Mouse (Mus musculus) stomach, embryonic 15.5 days (tissue): Measurements from ENCODE around the gene Pdzrn4. TPM values are rescaled to one million over a fixed set of nuclear protein-coding genes. Genes with fewer than 3 reads are reported as not detected.

ENCODE experiments used
- ATAC-seq: fragments of 200-750 bp; cut with Nextera tagmentation; 2 replicates; pipeline ENCODE4 v1.8.0; 2017; ENCODE audit warnings: low read depth, moderate number of reproducible peaks, moderate TSS enrichment; ENCODE audit not compliant: insufficient read depth, low FRiP score
- H3K27ac ChIP-seq: fragments of 300-500 bp; sonication (generic); 2 replicates; pipeline ENCODE4 v1.5.1; 2015; ENCODE audit warnings: mild to moderate bottlenecking, inconsistent platforms
- H3K27me3 ChIP-seq: fragments of 300-500 bp; sonication (generic); replicated peaks from 2 replicates; pipeline ENCODE4 v1.6.1; 2015; ENCODE audit warnings: inconsistent platforms
- H3K36me3 ChIP-seq: fragments of 300-500 bp; sonication (generic); 2 replicates; pipeline ENCODE4 v1.6.1; 2015; ENCODE audit warnings: inconsistent platforms
- H3K4me1 ChIP-seq: fragments of 300-500 bp; sonication (generic); 2 replicates; pipeline ENCODE4 v1.6.1; 2015; ENCODE audit warnings: inconsistent platforms
- H3K4me2 ChIP-seq: fragments of 300-500 bp; sonication (generic); 2 replicates; pipeline ENCODE4 v1.6.1; 2015; ENCODE audit warnings: mild to moderate bottlenecking, inconsistent platforms
- H3K4me3 ChIP-seq: fragments of 300-500 bp; sonication (generic); replicated peaks from 2 replicates; pipeline ENCODE4 v1.5.1; 2015; ENCODE audit warnings: inconsistent platforms
- H3K9ac ChIP-seq: fragments of 300-500 bp; sonication (generic); 2 replicates; pipeline ENCODE4 v1.6.1; 2015; ENCODE audit warnings: inconsistent platforms
- H3K9me3 ChIP-seq: fragments of 300-500 bp; sonication (generic); 2 replicates; pipeline ENCODE4 v1.6.1; 2016; ENCODE audit warnings: inconsistent platforms
- WGBS: fragments of 180-500 bp; shearing (Covaris S2); methylation state at CpG from one replicate; pipeline ENCODE4 v1.1.7; 2015; 5-methylcytosine and 5-hydroxymethylcytosine counted together
- polyA plus RNA-seq: library from polyadenylated mRNA; unstranded; fragments of >200 nt; fragmentation: Nextera tagmentation; extraction: Ambion mirVana; gene quantifications from 2 replicates; pipeline ENCODE4 v1.2.1, GENCODE M21; 2015

The Pdzrn4 gene
- polyA plus RNA-seq, 1 experiment from 2014 or later = 3.8 TPM

DNA sequence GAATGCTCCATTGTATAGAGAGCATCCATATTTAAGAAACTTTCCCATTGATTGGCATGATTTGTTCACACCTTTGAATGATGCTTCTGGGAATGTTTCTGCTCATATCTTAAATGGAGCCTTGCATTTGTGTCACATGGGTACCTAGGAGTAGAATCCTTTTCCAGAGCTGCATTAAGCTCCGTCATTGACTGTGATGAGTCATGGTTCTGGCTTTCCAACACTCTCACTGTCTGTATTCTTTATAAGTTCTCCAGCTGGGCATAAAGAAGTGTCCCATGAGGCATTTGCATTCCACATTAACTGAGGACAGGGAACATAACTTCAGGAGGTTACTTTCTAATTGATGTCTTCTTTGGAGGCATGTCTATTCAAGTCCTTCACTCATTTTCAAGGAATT, 106.1 kb downstream of the Pdzrn4 start:
- no peaks in the 10 kb centered on the region for H3K4me1 ChIP-seq
- no peaks in the 10 kb centered on the region for H3K9me3 ChIP-seq
- no peak overlapping the region for H3K4me3 ChIP-seq
- no peak for ATAC-seq
- H3K36me3 ChIP-seq = no peaks in the 10 kb centered on the region
- H3K9ac ChIP-seq = no peak overlapping the region
- WGBS = 79% methylated on average over 1 of the region's 1 CpGs
- no peak overlapping the region for H3K4me2 ChIP-seq
- no peak overlapping the region for H3K27ac ChIP-seq
- H3K27me3 ChIP-seq = no peaks in the 10 kb centered on the region

DNA sequence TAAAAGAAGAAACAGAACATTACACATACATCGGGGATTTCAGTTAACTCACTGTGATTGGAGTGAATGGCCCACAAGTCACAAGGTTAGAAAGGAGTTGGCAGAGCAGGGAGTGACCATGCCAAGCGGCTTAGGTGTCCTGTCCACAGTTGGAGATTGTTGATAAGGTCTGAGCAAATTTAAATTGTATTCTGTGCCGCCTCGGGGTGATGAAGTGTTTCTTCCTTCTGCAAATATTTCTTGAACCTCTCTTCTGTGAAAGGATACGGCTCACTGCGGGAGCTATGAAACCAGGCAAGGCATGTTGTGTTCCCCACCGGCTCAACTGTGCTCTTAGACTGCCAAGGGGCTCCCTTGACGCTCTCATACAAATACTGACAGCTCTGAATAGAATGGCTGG, 112.7 kb downstream of the Pdzrn4 start:
- Histone ChIP-seq H3K9ac (no peak overlapping the region), H3K4me2 (no peak overlapping the region), H3K4me1 (no peaks in the 10 kb centered on the region), H3K27me3 (no peaks in the 10 kb centered on the region), H3K36me3 (no peaks in the 10 kb centered on the region), H3K4me3 (no peak overlapping the region), H3K9me3 (no peaks in the 10 kb centered on the region), H3K27ac (no peak overlapping the region)
- ATAC-seq = no peak
- WGBS = 69% methylated on average over 8 of the region's 8 CpGs

DNA sequence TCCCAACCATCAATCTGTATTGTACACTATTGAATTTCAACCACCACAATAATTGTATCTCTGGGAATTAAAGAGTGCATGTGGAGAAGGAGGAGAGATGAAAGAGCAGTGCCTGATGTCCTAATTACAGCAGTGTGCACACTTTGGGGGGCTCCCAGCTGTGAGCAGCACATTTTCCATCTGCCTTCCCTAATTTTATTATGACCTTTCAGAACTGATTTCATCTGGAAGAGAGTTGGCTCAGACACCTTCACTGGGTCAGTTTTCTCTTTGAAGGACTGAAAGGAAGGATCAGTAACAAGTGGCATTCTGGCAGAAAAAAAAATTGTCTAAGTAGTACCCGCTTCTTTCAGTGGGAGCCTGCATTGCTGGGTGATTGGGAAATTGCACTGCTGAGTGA, 119.0 kb downstream of the Pdzrn4 start:
- Histone ChIP-seq H3K4me1 (no peaks in the 10 kb centered on the region), H3K4me2 (no peak overlapping the region), H3K9me3 (no peaks in the 10 kb centered on the region), H3K36me3 (no peaks in the 10 kb centered on the region), H3K4me3 (no peak overlapping the region), H3K27ac (no peak overlapping the region), H3K9ac (no peak overlapping the region), H3K27me3 (no peaks in the 10 kb centered on the region)
- 80% methylated on average over 1 of the region's 1 CpGs for WGBS
- ATAC-seq = no peak

DNA sequence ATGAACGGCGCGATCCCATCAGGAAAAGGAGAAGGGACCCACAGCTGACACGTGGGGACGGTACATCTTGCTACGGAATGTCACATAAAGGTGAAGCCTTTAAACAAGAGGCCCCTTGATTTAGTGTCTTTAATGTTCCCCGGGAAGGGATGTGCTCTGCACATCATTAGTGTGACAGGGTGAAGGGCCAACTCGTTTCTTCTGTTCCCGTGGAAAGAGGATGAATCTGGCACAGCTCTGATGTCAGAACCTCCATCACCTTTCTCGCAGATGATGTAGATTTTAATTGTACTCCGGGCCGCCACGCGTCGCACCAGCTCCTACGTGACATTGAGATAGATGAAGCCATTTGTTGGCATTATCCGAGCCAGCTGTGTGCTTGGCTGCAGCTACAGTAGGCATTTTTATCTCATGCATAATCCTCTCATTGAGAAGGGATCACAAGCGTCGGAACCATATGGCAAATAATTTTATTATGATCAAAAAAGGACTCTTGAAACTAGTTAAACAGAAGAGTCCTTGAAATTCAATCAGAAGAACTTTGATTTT, 124.1 kb downstream of the Pdzrn4 start:
- H3K4me3 ChIP-seq = no peak overlapping the region
- H3K36me3 ChIP-seq = no peaks in the 10 kb centered on the region
- no peaks in the 10 kb centered on the region for H3K9me3 ChIP-seq
- no peak for ATAC-seq
- 42% methylated on average over 19 of the region's 19 CpGs for WGBS
- H3K9ac ChIP-seq = no peak overlapping the region
- H3K4me1 ChIP-seq = no peaks in the 10 kb centered on the region
- no peak overlapping the region for H3K27ac ChIP-seq
- H3K4me2 ChIP-seq = no peak overlapping the region
- no peaks in the 10 kb centered on the region for H3K27me3 ChIP-seq

DNA sequence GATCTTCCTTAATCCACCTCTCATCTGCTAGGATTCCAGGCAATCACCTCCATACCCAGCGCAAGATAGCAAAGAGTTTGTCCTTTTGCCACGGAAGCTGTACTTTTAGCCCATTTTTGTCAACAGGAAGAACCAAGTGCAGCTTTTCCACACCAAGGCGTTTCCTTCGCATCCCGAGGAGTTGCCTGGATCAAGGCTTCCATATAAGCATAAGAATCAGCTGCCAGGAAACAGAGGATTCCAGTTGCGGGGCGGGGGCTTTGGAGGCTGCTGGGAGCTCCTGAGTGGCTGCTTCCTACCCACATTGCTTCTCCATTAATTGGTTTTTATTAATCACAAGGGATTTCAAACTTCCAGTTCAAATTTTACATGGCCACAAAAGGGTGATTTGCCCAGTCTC, 125.0 kb downstream of the Pdzrn4 start:
- Histone ChIP-seq H3K9me3 (no peaks in the 10 kb centered on the region), H3K4me1 (no peaks in the 10 kb centered on the region), H3K36me3 (no peaks in the 10 kb centered on the region), H3K4me2 (0 out of 2 replicates have a peak overlapping the region, but pooled peaks have one; percentile 21), H3K27ac (no peak overlapping the region), H3K4me3 (no peak overlapping the region), H3K27me3 (no peaks in the 10 kb centered on the region), H3K9ac (no peak overlapping the region)
- no peak for ATAC-seq
- WGBS = 14% methylated on average over 7 of the region's 7 CpGs

DNA sequence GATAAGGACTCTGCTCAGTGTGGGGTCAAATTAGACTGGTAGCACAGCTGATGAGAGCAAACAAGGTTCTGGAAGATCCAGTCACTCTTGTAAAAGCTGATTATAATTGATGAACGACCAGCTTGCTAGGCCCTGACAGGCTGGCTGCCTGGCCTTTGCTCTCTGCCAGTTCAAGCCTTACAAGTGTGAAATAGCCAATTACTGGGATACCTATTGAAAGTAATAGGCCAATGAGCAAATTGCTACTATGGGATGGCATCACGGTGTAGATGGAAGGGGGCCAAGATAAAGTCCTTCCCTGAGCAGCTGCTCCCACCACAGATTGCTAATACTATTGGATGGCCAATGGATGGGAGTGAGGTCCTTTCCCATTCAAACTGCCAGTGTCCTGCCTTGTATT, 128.2 kb downstream of the Pdzrn4 start:
- no peak for ATAC-seq
- H3K27ac ChIP-seq = no peak overlapping the region
- 4% methylated on average over 2 of the region's 2 CpGs for WGBS
- no peak overlapping the region for H3K4me2 ChIP-seq
- H3K4me1 ChIP-seq = no peaks in the 10 kb centered on the region
- H3K9me3 ChIP-seq = no peaks in the 10 kb centered on the region
- no peaks in the 10 kb centered on the region for H3K36me3 ChIP-seq
- no peak overlapping the region for H3K4me3 ChIP-seq
- H3K9ac ChIP-seq = no peak overlapping the region
- H3K27me3 ChIP-seq = no peaks in the 10 kb centered on the region

DNA sequence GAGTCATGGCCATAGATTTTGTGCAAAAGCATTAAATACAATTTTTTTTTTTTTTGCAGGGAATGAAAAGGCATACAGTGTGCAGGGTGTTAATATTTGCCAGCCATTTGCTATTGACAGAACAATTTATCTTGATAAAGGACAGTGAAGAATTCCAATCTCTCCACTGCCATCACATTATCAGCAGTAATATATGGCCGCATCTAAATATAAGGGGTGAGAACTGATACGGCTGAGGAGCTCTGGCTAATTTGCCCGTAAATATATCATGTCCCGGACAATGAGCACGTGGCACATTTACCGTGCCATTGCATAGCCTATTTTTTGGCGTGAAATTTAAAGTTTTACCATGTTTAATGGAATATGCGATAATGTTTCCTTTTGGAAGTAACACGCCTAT, 128.7 kb downstream of the Pdzrn4 start:
- no peak for ATAC-seq
- Histone ChIP-seq H3K9me3 (no peaks in the 10 kb centered on the region), H3K9ac (no peak overlapping the region), H3K4me2 (no peak overlapping the region), H3K27me3 (no peaks in the 10 kb centered on the region), H3K36me3 (no peaks in the 10 kb centered on the region), H3K27ac (no peak overlapping the region), H3K4me3 (no peak overlapping the region), H3K4me1 (no peaks in the 10 kb centered on the region)
- WGBS = 66% methylated on average over 9 of the region's 9 CpGs

DNA sequence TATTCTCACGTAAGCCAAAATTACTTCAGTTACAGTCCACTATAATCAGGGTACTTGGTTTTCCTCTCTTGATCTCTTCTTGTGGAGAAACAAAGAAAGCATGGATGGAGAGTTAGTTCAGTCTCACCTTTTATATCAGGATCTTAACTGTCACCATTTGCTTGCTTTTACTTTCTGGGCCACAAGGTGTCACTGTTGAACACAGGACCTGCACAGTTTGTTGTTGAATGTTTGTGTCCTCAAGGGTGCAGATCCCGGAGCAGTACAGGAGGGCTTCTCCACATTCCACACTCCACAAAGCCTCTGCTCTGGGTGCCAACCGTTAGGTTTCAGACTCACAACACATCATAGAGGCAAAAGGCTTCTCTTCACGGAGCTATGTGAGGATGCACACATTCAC, 130.1 kb downstream of the Pdzrn4 start:
- Histone ChIP-seq H3K4me3 (no peak overlapping the region), H3K4me1 (no peaks in the 10 kb centered on the region), H3K27ac (no peak overlapping the region), H3K9ac (no peak overlapping the region), H3K4me2 (no peak overlapping the region), H3K9me3 (no peaks in the 10 kb centered on the region), H3K36me3 (no peaks in the 10 kb centered on the region), H3K27me3 (no peaks in the 10 kb centered on the region)
- 72% methylated on average over 4 of the region's 4 CpGs for WGBS
- ATAC-seq = no peak

DNA sequence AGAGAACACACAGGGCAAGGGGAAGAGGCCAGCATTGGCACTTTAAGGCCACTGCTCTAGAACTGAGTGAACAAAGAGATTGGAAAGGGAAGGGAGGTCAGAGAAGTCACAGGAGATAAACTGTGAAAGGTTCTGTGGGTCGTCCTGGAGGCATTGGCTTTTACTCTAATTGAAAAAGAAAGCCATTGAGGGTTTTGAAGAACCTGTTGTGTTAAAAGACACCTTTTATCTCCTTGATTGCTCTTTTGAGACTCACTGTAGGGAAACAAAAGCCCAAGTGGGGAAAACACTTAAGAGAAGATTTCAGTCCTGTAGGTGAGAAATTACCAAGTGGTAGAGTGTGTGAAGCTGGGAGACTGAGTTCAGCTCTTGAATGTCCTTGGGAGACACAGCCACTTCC, 146.6 kb downstream of the Pdzrn4 start:
- Histone ChIP-seq H3K27ac (no peak overlapping the region), H3K4me3 (no peak overlapping the region)

DNA sequence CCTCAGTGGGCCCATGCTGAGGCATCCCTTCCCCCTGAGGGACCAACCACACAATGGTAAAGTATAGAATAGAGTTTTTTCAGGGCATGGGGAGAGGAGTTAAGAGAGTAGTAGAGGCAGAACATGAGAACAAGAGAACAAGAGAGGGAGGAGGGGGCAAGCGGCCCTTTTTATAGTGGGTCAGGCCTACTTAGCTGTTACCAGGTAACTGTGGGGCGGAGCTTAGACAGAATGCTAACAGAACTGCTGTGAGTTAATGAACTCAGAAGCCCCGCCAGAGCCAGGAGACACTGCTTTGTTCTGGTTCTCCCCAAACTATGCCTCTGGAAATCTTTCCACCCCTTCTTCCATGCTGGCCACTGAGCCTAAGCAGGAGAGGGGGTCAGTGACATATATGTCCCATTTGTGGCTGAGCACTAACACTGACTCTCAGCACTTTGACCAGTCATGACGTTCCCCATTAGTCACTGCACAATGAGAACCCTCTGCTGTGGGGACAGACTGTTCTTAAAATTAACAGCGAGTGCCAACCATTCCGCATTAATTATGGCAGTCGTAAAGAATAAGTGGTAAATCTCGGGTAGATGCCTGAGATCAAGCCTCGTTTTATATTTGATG, 150.7 kb downstream of the Pdzrn4 start:
- Histone ChIP-seq H3K36me3 (no peaks in the 10 kb centered on the region), H3K4me1 (no peaks in the 10 kb centered on the region), H3K9me3 (no peaks in the 10 kb centered on the region), H3K27me3 (no peaks in the 10 kb centered on the region), H3K4me2 (no peak overlapping the region), H3K9ac (no peak overlapping the region), H3K4me3 (no peak overlapping the region), H3K27ac (no peak overlapping the region)
- no peak for ATAC-seq
- 58% methylated on average over 9 of the region's 9 CpGs for WGBS

More for the DNA sequence above, 146.6 kb downstream of the Pdzrn4 start:
- no peaks in the 10 kb centered on the region for H3K9me3 ChIP-seq
- no peaks in the 10 kb centered on the region for H3K36me3 ChIP-seq
- H3K4me2 ChIP-seq = no peak overlapping the region
- no peaks in the 10 kb centered on the region for H3K27me3 ChIP-seq
- ATAC-seq = no peak
- H3K9ac ChIP-seq = no peak overlapping the region
- WGBS = 16% methylated on average over 1 of the region's 1 CpGs
- H3K4me1 ChIP-seq = no peaks in the 10 kb centered on the region

DNA sequence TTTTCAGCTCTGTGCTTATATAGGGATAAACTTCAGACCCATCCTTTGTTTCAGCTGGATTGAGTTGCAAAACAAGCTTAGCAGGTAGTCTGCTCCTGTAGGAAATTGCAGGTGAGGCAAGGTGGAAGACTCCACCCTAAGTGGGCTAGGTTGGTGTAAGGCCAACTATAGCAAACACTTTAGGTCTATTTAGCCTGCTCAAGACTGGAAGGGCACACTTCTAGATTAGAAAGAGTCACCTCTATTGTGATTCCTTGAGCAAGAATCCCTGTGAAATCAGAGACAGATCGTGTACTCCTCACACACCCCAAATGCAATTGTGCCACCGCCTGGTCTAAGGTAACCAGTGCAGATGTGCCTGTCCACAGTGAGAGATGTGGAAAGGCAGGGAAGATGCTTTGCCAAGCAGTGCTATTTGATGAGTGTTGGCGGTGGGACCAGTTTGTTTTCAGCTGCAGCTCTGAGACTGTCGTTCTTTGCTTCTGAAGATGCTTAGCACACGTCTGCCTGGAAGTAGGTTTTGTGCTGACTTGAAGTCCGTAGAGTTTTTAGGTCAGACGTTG, 158.4 kb downstream of the Pdzrn4 start:
- no peak overlapping the region for H3K4me3 ChIP-seq
- no peaks in the 10 kb centered on the region for H3K27me3 ChIP-seq
- no peak overlapping the region for H3K4me2 ChIP-seq
- no peaks in the 10 kb centered on the region for H3K9me3 ChIP-seq
- no peak for ATAC-seq
- no peak overlapping the region for H3K9ac ChIP-seq
- no peaks in the 10 kb centered on the region for H3K4me1 ChIP-seq
- no peak overlapping the region for H3K27ac ChIP-seq
- 59% methylated on average over 7 of the region's 7 CpGs for WGBS
- no peaks in the 10 kb centered on the region for H3K36me3 ChIP-seq

DNA sequence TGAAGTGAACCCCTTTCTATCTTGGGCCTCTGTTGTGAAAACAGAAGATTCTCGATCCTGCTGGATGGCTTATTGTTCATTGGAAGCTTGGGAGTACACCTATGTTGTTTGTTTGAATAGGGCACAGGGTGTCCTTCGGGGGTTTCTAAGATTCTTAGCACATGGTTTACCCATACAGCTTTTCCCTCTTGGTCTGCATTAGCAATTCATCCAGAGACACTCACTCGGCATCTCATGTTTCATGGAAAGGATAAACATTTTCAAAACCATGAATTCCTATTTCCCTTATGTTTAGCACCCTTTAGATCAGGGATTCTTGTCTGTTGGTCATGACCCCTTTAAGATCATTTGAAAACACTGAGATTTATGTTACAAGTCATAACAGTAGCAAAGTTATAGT, 159.0 kb downstream of the Pdzrn4 start:
- WGBS = 51% methylated on average over 3 of the region's 3 CpGs
- Histone ChIP-seq H3K4me2 (no peak overlapping the region), H3K9ac (no peak overlapping the region), H3K9me3 (no peaks in the 10 kb centered on the region), H3K36me3 (no peaks in the 10 kb centered on the region), H3K4me1 (no peaks in the 10 kb centered on the region), H3K27me3 (no peaks in the 10 kb centered on the region), H3K27ac (no peak overlapping the region), H3K4me3 (no peak overlapping the region)
- no peak for ATAC-seq

DNA sequence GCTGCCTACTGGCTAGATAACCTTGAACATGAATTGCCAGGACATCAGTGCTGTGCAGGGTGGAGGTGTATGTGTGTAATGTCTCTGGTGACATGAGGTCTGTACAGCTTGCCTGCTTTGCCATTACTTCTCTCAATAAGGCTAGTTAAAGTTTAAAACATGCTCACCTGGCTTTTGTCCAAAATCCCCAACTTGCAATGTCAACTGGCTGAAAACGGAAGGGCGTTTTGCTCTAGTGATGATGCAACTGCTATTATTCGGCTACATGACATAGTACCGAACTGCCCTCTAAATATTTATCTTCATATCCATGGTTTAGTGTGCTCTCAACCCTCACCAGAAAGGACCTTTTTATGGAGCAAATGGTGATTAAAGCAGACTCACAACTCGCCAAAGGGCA, 161.9 kb downstream of the Pdzrn4 start:
- Histone ChIP-seq H3K9me3 (no peaks in the 10 kb centered on the region), H3K9ac (no peak overlapping the region), H3K36me3 (no peaks in the 10 kb centered on the region), H3K4me1 (no peaks in the 10 kb centered on the region), H3K4me3 (no peak overlapping the region), H3K27ac (no peak overlapping the region), H3K27me3 (no peaks in the 10 kb centered on the region), H3K4me2 (no peak overlapping the region)
- WGBS = 58% methylated on average over 5 of the region's 5 CpGs
- no peak for ATAC-seq
